Mouse (Mus musculus): ENCODE measurements around the gene Nav2. TPM values are rescaled to one million over a fixed set of nuclear protein-coding genes. Genes with fewer than 3 reads are reported as not detected.

The Nav2 gene
- polyA plus RNA-seq, 1 experiment from 2014 or later = 19.7 TPM

DNA sequence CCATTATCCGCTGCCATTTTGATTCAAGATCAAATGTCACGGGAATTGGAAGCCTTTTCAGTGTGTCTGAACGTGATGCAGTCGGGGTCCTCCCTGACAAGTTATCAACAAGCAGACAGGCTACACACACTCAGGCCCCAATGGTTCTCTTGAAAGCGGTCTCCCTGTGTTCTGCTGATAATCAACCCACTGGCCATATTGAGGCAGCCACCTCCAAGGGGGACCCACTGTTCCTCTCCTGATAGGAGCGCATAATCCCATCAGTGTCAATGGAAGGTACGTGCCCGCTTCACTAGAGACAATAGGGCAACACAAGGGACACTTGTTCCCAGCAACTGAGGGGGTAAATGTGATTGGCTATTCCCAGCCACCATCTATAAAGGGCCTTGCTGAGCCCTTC, 195.9 kb downstream of the Nav2 start:
- H3K27me3 ChIP-seq (ENCODE audit: insufficient read depth, low read length) = no peaks in the 10 kb centered on the region
- no peaks in the 10 kb centered on the region for H3K36me3 ChIP-seq (ENCODE audit: insufficient read depth)
- WGBS = 73% methylated on average over 8 of the region's 8 CpGs
- no peak for TF ChIP-seq CTCF (IDR thresholded peaks at IDR 0.05; ENCODE audit: low read depth)
- DNase-seq (no peak), ATAC-seq (ENCODE audit: insufficient read depth) (no peak)
- H3K9ac ChIP-seq = no peak overlapping the region
- H3K9me3 ChIP-seq (ENCODE audit: low read depth, low read length) = no peaks in the 10 kb centered on the region
- H3K4me3 ChIP-seq (ENCODE audit: low read depth, low read length) = no peak overlapping the region
- H3K27ac ChIP-seq (ENCODE audit: low read depth) = no peak overlapping the region
- no peak overlapping the region for H3K4me2 ChIP-seq
- H3K4me1 ChIP-seq (ENCODE audit: insufficient read depth) = no peaks in the 10 kb centered on the region

DNA sequence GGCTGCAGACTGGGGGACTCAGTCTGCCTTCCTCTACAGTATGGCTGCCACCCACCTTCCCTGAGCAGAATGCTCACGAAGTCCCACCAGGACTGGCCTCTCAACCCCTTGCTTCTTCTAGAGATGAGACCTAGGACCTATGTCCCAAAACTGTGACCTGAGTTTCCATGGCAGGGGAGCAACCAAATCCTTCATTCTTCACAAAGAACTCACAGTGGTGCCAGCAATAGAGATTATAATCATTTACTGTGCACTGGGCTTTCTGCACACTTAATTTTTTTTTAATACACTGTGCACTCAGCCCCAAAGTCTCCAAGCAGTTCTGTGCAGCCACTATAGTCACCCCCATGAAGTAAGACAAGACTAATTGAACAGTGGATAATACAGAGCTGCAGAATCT, 196.3 kb downstream of the Nav2 start:
- ATAC-seq (ENCODE audit: insufficient read depth) (no peak), DNase-seq (no peak)
- 82% methylated on average over 1 of the region's 1 CpGs for WGBS
- Histone ChIP-seq H3K4me1 (ENCODE audit: insufficient read depth) (no peaks in the 10 kb centered on the region), H3K4me3 (ENCODE audit: low read depth, low read length) (no peak overlapping the region), H3K36me3 (ENCODE audit: insufficient read depth) (no peaks in the 10 kb centered on the region), H3K4me2 (no peak overlapping the region), H3K9ac (no peak overlapping the region), H3K9me3 (ENCODE audit: low read depth, low read length) (no peaks in the 10 kb centered on the region), H3K27me3 (ENCODE audit: insufficient read depth, low read length) (no peaks in the 10 kb centered on the region), H3K27ac (ENCODE audit: low read depth) (no peak overlapping the region)
- TF ChIP-seq CTCF (IDR thresholded peaks at IDR 0.05; ENCODE audit: low read depth) = no peak

DNA sequence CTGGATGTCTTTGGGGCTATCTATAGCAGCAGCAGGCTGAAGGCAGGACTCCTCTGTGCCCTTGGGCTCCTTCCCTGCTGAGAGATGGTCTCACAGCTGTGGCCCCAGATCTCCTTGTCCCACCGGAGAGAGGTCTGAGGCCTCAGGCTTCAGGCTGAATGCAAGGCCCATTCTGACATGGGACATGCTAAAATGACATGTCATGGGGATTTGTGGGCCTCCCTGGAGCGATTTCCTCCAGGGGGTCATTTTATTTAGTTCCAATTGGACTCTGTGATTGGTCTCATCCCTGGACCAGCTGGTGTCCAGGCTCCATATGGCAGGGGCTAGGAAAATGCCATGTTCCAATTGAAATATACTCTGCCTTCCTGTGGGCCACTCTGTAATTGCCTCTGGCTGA, 197.0 kb downstream of the Nav2 start:
- no peaks in the 10 kb centered on the region for H3K9me3 ChIP-seq (ENCODE audit: low read depth, low read length)
- WGBS = 76% methylated on average over 2 of the region's 2 CpGs
- H3K4me2 ChIP-seq = no peak overlapping the region
- no peak for TF ChIP-seq CTCF (IDR thresholded peaks at IDR 0.05; ENCODE audit: low read depth)
- no peaks in the 10 kb centered on the region for H3K36me3 ChIP-seq (ENCODE audit: insufficient read depth)
- no peak overlapping the region for H3K9ac ChIP-seq
- H3K4me3 ChIP-seq (ENCODE audit: low read depth, low read length) = no peak overlapping the region
- no peak overlapping the region for H3K27ac ChIP-seq (ENCODE audit: low read depth)
- no peak for DNase-seq
- no peak for ATAC-seq (ENCODE audit: insufficient read depth)
- no peaks in the 10 kb centered on the region for H3K27me3 ChIP-seq (ENCODE audit: insufficient read depth, low read length)
- no peaks in the 10 kb centered on the region for H3K4me1 ChIP-seq (ENCODE audit: insufficient read depth)

DNA sequence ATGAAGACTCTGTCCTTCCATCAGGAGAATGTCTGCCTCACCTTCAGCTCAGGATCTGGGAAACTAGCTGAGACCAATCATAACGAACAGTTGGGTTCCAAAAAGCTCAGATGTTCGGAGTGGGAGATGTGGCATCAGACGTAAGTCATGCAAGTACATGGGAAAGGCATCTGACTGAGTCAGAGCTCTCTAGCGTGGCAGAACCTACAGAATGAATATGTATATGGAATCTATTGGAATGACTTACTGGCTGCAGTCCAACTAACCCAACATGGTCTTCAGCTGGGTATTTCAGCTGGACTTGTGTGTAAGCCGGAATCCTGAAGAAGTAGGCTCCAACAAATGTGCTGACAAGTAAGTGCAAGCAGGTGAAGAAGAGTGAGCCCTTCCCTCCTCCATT, 199.6 kb downstream of the Nav2 start:
- H3K36me3 ChIP-seq (ENCODE audit: insufficient read depth) = no peaks in the 10 kb centered on the region
- H3K9me3 ChIP-seq (ENCODE audit: low read depth, low read length) = no peaks in the 10 kb centered on the region
- no peak for ATAC-seq (ENCODE audit: insufficient read depth)
- TF ChIP-seq CTCF (IDR thresholded peaks at IDR 0.05; ENCODE audit: low read depth) = no peak
- no peak overlapping the region for H3K4me3 ChIP-seq (ENCODE audit: low read depth, low read length)
- no peak overlapping the region for H3K27ac ChIP-seq (ENCODE audit: low read depth)
- no peaks in the 10 kb centered on the region for H3K27me3 ChIP-seq (ENCODE audit: insufficient read depth, low read length)
- no peak overlapping the region for H3K9ac ChIP-seq
- H3K4me1 ChIP-seq (ENCODE audit: insufficient read depth) = no peaks in the 10 kb centered on the region
- 74% methylated on average over 5 of the region's 5 CpGs for WGBS
- H3K4me2 ChIP-seq = no peak overlapping the region
- DNase-seq = no peak

DNA sequence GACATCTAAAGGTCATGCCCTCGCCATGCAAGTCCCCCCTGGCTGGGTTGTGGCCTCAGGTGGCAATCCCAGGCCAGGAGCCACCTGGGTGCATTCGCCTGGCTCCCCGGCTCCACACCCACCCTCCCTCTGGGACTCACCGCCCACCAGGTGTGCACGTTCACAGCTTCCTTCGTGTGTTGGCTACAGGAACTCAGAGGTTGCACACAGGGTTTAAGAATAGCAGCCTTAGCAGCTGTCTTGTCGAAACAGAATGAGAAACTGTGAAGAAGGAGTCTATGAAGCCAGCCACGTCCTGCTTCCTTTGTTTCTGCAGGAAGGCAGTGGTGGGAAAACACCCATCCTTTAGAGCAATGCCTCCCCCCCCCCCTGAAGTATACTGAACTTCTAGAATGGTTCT, 210.5 kb downstream of the Nav2 start:
- Histone ChIP-seq H3K4me1 (ENCODE audit: insufficient read depth) (0 out of 2 replicates have a peak, but pooled peaks cover 2% of the 10 kb centered on the region), H3K4me3 (ENCODE audit: low read depth, low read length) (no peak overlapping the region), H3K36me3 (ENCODE audit: insufficient read depth) (no peaks in the 10 kb centered on the region), H3K9ac (no peak overlapping the region), H3K27ac (ENCODE audit: low read depth) (no peak overlapping the region), H3K9me3 (ENCODE audit: low read depth, low read length) (no peaks in the 10 kb centered on the region), H3K27me3 (ENCODE audit: insufficient read depth, low read length) (0 out of 2 replicates have a peak, but pooled peaks cover 3% of the 10 kb centered on the region), H3K4me2 (no peak overlapping the region)
- WGBS = 75% methylated on average over 8 of the region's 8 CpGs
- ATAC-seq (ENCODE audit: insufficient read depth) (no peak), DNase-seq (no peak)
- no peak for TF ChIP-seq CTCF (IDR thresholded peaks at IDR 0.05; ENCODE audit: low read depth)

DNA sequence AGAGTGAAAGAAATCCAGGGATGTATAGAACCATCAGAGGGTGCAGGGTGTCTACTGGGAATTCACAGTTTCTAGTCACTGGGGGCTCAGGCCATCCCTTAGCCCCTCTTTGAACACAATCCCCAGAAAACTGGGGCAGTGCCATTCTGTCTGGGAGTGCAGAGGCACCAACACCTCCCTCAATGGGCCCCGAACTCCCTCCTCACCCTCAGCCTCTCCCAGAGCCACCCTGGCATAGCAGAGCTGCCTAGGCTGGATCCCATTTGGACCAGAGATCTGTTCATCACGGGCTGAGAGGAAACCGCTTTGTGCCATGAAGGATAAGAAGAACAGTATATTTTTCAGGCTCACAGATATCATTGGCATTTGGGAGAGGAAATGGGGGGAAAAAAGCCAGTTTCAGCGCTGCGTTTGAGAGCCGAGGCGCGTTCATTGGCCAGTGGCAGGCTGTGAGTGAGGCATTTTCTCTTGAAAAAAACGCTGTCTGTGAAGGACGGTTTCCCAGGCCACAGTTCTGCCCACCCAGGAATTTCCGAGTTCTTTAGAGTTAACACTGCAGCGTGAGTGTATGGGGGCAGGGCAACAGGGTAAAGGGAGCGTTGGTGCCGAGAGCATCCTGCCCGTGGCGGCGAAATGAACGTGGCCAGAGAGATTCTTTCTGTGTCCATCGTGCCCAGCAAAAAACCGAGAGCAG, 211.4 kb downstream of the Nav2 start:
- Histone ChIP-seq H3K9ac (no peak overlapping the region), H3K36me3 (ENCODE audit: insufficient read depth) (no peaks in the 10 kb centered on the region), H3K4me3 (ENCODE audit: low read depth, low read length) (peak overlapping the region; percentile 5; the same call in 1 of the 2 replicates), H3K4me2 (peak overlapping the region; percentile 53), H3K27ac (ENCODE audit: low read depth) (no peak overlapping the region), H3K4me1 (ENCODE audit: insufficient read depth) (0 out of 2 replicates have a peak, but pooled peaks cover 2% of the 10 kb centered on the region), H3K27me3 (ENCODE audit: insufficient read depth, low read length) (0 out of 2 replicates have a peak, but pooled peaks cover 3% of the 10 kb centered on the region), H3K9me3 (ENCODE audit: low read depth, low read length) (no peaks in the 10 kb centered on the region)
- DNase-seq (peak; percentile 54), ATAC-seq (ENCODE audit: insufficient read depth) (no peak)
- WGBS = 23% methylated on average over 20 of the region's 20 CpGs
- TF ChIP-seq CTCF (IDR thresholded peaks at IDR 0.05; ENCODE audit: low read depth) = no peak

DNA sequence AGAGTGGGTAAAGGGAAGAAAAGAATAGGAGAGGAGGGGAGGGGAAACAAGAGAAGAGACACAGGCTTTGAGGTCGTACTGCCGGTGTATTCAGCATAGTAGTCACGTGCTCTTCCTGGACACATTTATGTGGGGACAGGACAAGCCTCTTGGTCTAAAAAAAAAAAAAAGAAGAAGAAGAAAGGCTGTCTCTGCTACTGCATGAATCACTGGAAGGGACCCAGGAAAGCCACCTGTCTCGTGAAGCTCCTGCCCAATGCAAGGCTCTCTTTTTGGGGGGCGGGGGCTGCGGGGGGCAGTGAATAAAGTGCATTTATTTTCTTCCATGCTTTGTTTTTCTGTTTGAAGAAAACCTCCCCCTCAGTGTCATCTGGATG, 212.0 kb downstream of the Nav2 start:
- no peak for TF ChIP-seq CTCF (IDR thresholded peaks at IDR 0.05; ENCODE audit: low read depth)
- H3K4me2 ChIP-seq = peak overlapping the region; percentile 53
- no peak overlapping the region for H3K9ac ChIP-seq
- H3K27me3 ChIP-seq (ENCODE audit: insufficient read depth, low read length) = 0 out of 2 replicates have a peak, but pooled peaks cover 3% of the 10 kb centered on the region
- peak overlapping the region; percentile 5; the same call in 1 of the 2 replicates for H3K4me3 ChIP-seq (ENCODE audit: low read depth, low read length)
- WGBS = 33% methylated on average over 6 of the region's 6 CpGs
- no peak for ATAC-seq (ENCODE audit: insufficient read depth)
- H3K27ac ChIP-seq (ENCODE audit: low read depth) = no peak overlapping the region
- 0 out of 2 replicates have a peak, but pooled peaks cover 2% of the 10 kb centered on the region for H3K4me1 ChIP-seq (ENCODE audit: insufficient read depth)
- H3K9me3 ChIP-seq (ENCODE audit: low read depth, low read length) = no peaks in the 10 kb centered on the region
- no peaks in the 10 kb centered on the region for H3K36me3 ChIP-seq (ENCODE audit: insufficient read depth)
- DNase-seq = no peak
